Mouse (Mus musculus) heart, postnatal 0 days (tissue): ENCODE measurements around the gene Mllt1. TPM values are rescaled to one million over a fixed set of nuclear protein-coding genes. Genes with fewer than 3 reads are reported as not detected.
A peak's percentile ranks its signal among the peaks of the same experiment; 100 is the strongest.

Experiments
- ATAC-seq: fragments of 200-750 bp; cut with Nextera tagmentation; 2 replicates; pipeline ENCODE4 v1.8.0; 2017; ENCODE audit warnings: low read depth, moderate number of reproducible peaks, moderate library complexity; ENCODE audit not compliant: insufficient read depth
- DNase-seq: peaks from one replicate; pipeline ENCODE4 v3.0.0-alpha.2; 2016; ENCODE audit warnings: low spot score
- H3K27ac ChIP-seq: fragments of 300-500 bp; sonication (generic); 2 replicates; pipeline ENCODE4 v1.5.1; 2014; ENCODE audit warnings: low read depth, mild to moderate bottlenecking
- H3K27me3 ChIP-seq: fragments of 300-500 bp; sonication (generic); 2 replicates; pipeline ENCODE4 v1.6.1; 2014; ENCODE audit warnings: low read length, mixed read lengths; ENCODE audit not compliant: control insufficient read depth, insufficient read depth
- H3K36me3 ChIP-seq: fragments of 300-500 bp; sonication (generic); replicated peaks from 2 replicates; pipeline ENCODE4 v1.6.1; 2014; ENCODE audit warnings: low read length, mixed read lengths; ENCODE audit not compliant: control insufficient read depth, insufficient read depth
- H3K4me1 ChIP-seq: fragments of 300-500 bp; sonication (generic); 2 replicates; pipeline ENCODE4 v1.6.1; 2014; ENCODE audit warnings: antibody characterized with exemption; ENCODE audit not compliant: control insufficient read depth, insufficient read depth
- H3K4me2 ChIP-seq: fragments of 300-500 bp; sonication (generic); 2 replicates; pipeline ENCODE4 v1.6.1; 2014; ENCODE audit warnings: low read depth, mild to moderate bottlenecking, low read length, moderate library complexity
- H3K4me3 ChIP-seq: fragments of 300-500 bp; sonication (generic); 2 replicates; pipeline ENCODE4 v1.5.1; 2014; ENCODE audit warnings: low read depth, low read length
- H3K9ac ChIP-seq: fragments of 300-500 bp; sonication (generic); replicated peaks from 2 replicates; pipeline ENCODE4 v1.6.1; 2014; ENCODE audit warnings: low read depth, low read length, mixed read lengths
- H3K9me3 ChIP-seq: fragments of 300-500 bp; sonication (generic); replicated peaks from 2 replicates; pipeline ENCODE4 v1.6.1; 2016; ENCODE audit warnings: low read length; ENCODE audit not compliant: control insufficient read depth
- CTCF ChIP-seq: IDR thresholded peaks from 2 replicates; pipeline ENCODE4 v1.5.1; 2016; ENCODE audit warnings: antibody characterized with exemption, control low read depth, low read depth
- EP300 ChIP-seq: IDR thresholded peaks from 2 replicates; pipeline ENCODE4 v1.6.1; 2016; ENCODE audit warnings: antibody characterized with exemption, low read depth
- WGBS: fragments of 180-500 bp; shearing (Covaris S2); extraction: QIAGEN DNeasy Blood & Tissue Kit; methylation state at CpG from one replicate; pipeline ENCODE4 v1.1.7; 2014; 5-methylcytosine and 5-hydroxymethylcytosine counted together
- polyA plus RNA-seq: library from polyadenylated mRNA; unstranded; fragments of >200 nt; fragmentation: Nextera tagmentation; extraction: Ambion mirVana; gene quantifications from 2 replicates; pipeline ENCODE4 v1.2.1, GENCODE M21; 2015
- total RNA-seq: library from RNA; depleted of rRNA; stranded (reverse); fragments of >200 nt; gene quantifications from 2 replicates; pipeline ENCODE4 v1.2.3, GENCODE M21; 2014; ENCODE audit warnings: low replicate concordance

Mllt1 gene
- total and polyA plus RNA-seq, 2 experiments from 2014 or later: 15.3 to 29.8 TPM

DNA sequence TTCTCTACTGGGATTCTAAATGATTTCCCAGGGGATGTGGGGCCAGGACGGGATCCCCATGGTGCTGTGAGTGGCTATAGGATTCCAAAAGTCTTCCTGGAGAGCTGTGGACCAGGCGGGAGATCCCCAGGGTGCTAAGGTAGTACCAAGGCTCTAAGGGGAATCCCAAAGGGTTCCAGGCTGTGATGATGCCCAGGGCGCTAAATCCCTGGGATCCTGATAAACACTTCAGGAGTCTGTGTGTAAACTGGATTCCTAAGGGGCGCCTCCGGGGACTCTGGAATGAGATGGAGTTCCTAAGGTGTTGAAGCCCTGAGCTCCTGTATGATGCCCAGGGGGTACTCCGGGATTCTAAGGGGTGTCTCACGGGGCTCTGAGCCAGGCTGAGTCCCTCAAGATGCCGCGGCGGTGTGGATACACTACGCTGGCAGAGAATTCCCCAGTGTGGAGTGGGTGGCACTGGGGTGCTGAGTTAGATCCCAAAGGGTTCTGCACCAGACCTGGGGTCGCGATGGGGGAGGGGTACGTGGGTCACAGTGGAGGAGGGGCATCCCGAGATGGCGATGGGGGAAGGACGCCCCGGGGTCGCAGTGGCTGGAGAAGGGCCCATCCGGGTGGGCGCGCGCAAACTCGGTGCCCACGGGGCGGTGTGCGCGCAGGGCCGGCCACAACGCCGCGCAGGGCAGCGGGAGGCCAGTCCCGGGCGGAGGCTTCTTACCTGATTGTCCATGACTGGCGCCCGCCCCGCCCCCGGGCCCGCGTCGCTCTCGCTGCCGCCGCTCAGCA is 477 bp downstream of the Mllt1 start:
- Histone ChIP-seq H3K9ac (peak overlapping the region; percentile 72), H3K4me3 (peak overlapping the region; percentile 69), H3K27me3 (no peaks in the 10 kb centered on the region), H3K4me2 (peak overlapping the region; percentile 91), H3K9me3 (no peaks in the 10 kb centered on the region), H3K27ac (peak overlapping the region; percentile 22), H3K4me1 (peaks cover 10% of the 10 kb centered on the region), H3K36me3 (no peaks in the 10 kb centered on the region)
- ATAC-seq: peak; percentile 32
- 4% methylated on average over 31 of the region's 45 CpGs for WGBS
- TF ChIP-seq CTCF: no peak
- no peak for TF ChIP-seq EP300
- no peak for DNase-seq

DNA sequence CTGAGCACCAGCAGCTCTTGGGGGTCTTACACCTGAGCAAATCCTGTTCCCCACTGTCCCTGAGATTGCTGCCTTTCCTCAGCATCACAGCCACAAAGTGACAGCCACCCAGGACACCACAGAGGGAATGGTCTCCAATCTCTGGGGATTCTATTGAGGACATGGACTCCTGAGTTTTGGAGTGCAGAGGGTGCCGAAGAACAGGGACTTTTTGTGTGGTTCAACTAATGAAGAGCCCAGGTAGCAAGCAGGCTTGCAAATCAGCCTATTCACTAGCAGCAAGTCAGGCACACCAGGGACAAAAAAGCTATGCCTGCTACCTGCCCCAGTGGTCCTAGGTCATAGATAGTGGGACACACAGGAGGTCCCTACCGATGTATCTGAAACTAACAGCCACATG is 1.8 kb downstream of the Mllt1 start:
- WGBS: 90% methylated on average over 2 of the region's 2 CpGs
- Histone ChIP-seq H3K4me1 (peaks cover 10% of the 10 kb centered on the region), H3K9me3 (no peaks in the 10 kb centered on the region), H3K4me3 (no peak overlapping the region), H3K36me3 (no peaks in the 10 kb centered on the region), H3K4me2 (no peak overlapping the region), H3K9ac (no peak overlapping the region), H3K27me3 (no peaks in the 10 kb centered on the region), H3K27ac (no peak overlapping the region)
- DNase-seq (no peak), ATAC-seq (no peak)
- TF ChIP-seq EP300 (no peak), CTCF (no peak)

DNA sequence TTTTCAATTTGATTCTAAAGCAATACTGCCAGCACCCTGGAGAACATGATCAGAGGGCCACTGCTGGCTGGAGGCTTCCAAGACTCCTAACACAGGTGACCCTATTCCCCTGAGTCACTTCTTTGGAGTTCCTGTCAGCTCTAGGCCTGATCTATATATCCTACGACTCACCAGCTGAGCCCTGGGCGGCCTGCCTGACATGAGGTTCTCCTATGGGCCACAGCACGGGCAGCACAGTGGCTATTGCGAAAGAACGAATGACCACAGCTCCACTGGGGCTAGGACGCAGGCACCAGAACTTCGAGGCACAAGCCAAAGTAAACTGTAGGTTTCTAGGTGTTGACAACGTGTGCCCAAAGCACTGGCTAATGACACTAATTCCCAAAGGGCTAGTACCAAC is 5.2 kb downstream of the Mllt1 start:
- TF ChIP-seq EP300 (no peak), CTCF (no peak)
- Histone ChIP-seq H3K9ac (no peak overlapping the region), H3K27ac (no peak overlapping the region), H3K4me3 (no peak overlapping the region), H3K4me2 (no peak overlapping the region), H3K36me3 (0 out of 2 replicates have a peak, but pooled peaks cover 3% of the 10 kb centered on the region), H3K27me3 (no peaks in the 10 kb centered on the region), H3K9me3 (no peaks in the 10 kb centered on the region), H3K4me1 (peaks cover 10% of the 10 kb centered on the region)
- DNase-seq (no peak), ATAC-seq (no peak)
- WGBS: 76% methylated on average over 8 of the region's 8 CpGs

DNA sequence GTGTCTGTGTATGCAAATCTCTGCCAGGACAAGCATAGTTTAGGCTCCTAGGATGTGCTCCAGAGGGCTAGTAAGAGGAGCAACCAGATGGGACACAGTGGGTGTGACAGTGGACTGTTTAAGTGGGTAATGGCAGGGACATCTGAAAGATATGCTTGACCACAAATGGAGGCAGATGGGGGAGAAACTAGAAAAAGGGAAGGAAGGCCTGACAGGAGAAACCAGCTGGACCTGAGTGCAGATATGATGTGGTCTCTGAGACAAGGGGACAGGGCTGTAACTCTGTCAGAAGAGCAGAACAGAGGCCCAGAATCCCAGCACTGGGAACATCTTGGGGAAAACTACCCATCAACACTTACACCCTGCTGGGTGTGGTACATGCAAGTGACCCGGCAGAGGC is 5.7 kb downstream of the Mllt1 start:
- Histone ChIP-seq H3K9me3 (no peaks in the 10 kb centered on the region), H3K36me3 (0 out of 2 replicates have a peak, but pooled peaks cover 5% of the 10 kb centered on the region), H3K27me3 (no peaks in the 10 kb centered on the region), H3K4me2 (no peak overlapping the region), H3K27ac (peak overlapping the region; percentile 5; the same call in 1 of the 2 replicates), H3K9ac (no peak overlapping the region), H3K4me3 (no peak overlapping the region), H3K4me1 (peaks cover 7% of the 10 kb centered on the region)
- no peak for DNase-seq
- WGBS: 60% methylated on average over 1 of the region's 1 CpGs
- ATAC-seq: no peak
- no peak for TF ChIP-seq EP300
- TF ChIP-seq CTCF: no peak

DNA sequence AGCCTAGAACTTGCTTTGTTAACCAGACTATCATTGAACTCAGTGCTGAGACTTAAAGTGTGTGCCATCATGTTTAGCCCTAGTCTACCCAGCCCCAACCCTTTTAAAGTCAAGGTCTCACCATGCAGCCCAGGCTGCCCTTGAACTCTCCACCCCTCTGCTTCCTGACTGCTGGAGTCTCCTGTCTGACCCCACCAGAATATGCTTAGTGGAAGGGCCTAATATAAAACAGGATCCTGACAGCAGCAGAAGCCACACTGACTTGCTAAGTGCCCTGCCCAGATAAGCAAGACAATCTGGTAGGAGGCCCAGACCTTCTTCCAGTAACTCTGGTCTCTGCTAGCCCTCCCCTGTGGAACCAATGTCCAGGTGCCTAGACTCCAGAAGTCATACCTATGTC is 6.1 kb downstream of the Mllt1 start:
- DNase-seq: peak; percentile 16
- Histone ChIP-seq H3K27me3 (no peaks in the 10 kb centered on the region), H3K9me3 (no peaks in the 10 kb centered on the region), H3K4me1 (peaks cover 3% of the 10 kb centered on the region), H3K4me3 (no peak overlapping the region), H3K36me3 (0 out of 2 replicates have a peak, but pooled peaks cover 9% of the 10 kb centered on the region), H3K4me2 (no peak overlapping the region), H3K9ac (no peak overlapping the region), H3K27ac (peak overlapping the region; percentile 5; the same call in 1 of the 2 replicates)
- TF ChIP-seq CTCF (no peak), EP300 (no peak)
- peak; percentile 19; the same call in 1 of the 2 replicates for ATAC-seq
